Mouse (Mus musculus) lung, postnatal 0 days (tissue): ENCODE measurements around the gene Col12a1. TPM values are rescaled to one million over a fixed set of nuclear protein-coding genes. Genes with fewer than 3 reads are reported as not detected.

Experiments used
- ATAC-seq: fragments of 200-750 bp; cut with Nextera tagmentation; 2 replicates; pipeline ENCODE4 v1.8.0; 2017; ENCODE audit warnings: moderate library complexity
- DNase-seq: peaks from one replicate; pipeline ENCODE4 v3.0.0-alpha.2; 2016; ENCODE audit warnings: low spot score
- H3K27ac ChIP-seq: fragments of 300-500 bp; sonication (generic); 2 replicates; pipeline ENCODE4 v1.5.1; 2014; ENCODE audit warnings: antibody characterized with exemption, mild to moderate bottlenecking, low read length, mixed read lengths
- H3K27me3 ChIP-seq: fragments of 300-500 bp; sonication (generic); replicated peaks from 2 replicates; pipeline ENCODE4 v1.6.1; 2014; ENCODE audit warnings: low read length, mixed read lengths; ENCODE audit not compliant: insufficient read depth
- H3K36me3 ChIP-seq: fragments of 300-500 bp; sonication (generic); 2 replicates; pipeline ENCODE4 v1.6.1; 2014; ENCODE audit warnings: low read length, mixed read lengths; ENCODE audit not compliant: insufficient read depth
- H3K4me1 ChIP-seq: fragments of 300-500 bp; sonication (generic); 2 replicates; pipeline ENCODE4 v1.6.1; 2014; ENCODE audit warnings: antibody characterized with exemption, low read depth, low read length, mixed read lengths; ENCODE audit not compliant: insufficient read depth
- H3K4me2 ChIP-seq: fragments of 300-500 bp; sonication (generic); replicated peaks from 2 replicates; pipeline ENCODE4 v1.6.1; 2014; ENCODE audit warnings: low read depth, mild to moderate bottlenecking, low read length, moderate library complexity, mixed read lengths
- H3K4me3 ChIP-seq: fragments of 300-500 bp; sonication (generic); 2 replicates; pipeline ENCODE4 v1.5.1; 2014; ENCODE audit warnings: low read depth, low read length
- H3K9ac ChIP-seq: fragments of 300-500 bp; sonication (generic); replicated peaks from 2 replicates; pipeline ENCODE4 v1.6.1; 2014; ENCODE audit warnings: low read depth, mild to moderate bottlenecking
- H3K9me3 ChIP-seq: fragments of 300-500 bp; sonication (generic); 2 replicates; pipeline ENCODE4 v1.6.1; 2016; ENCODE audit warnings: low read length, mixed read lengths
- CTCF ChIP-seq: IDR thresholded peaks from 2 replicates; pipeline ENCODE4 v1.5.1; 2016; ENCODE audit warnings: antibody characterized with exemption, mild to moderate bottlenecking
- EP300 ChIP-seq: IDR thresholded peaks from 2 replicates; pipeline ENCODE4 v1.6.1; 2016; ENCODE audit warnings: antibody characterized with exemption, mild to moderate bottlenecking, control low read depth
- WGBS: fragments of 180-500 bp; shearing (Covaris S2); extraction: QIAGEN DNeasy Blood & Tissue Kit; methylation state at CpG from one replicate; pipeline ENCODE4 v1.1.7; 2014; 5-methylcytosine and 5-hydroxymethylcytosine counted together
- polyA plus RNA-seq: library from polyadenylated mRNA; unstranded; fragments of >200 nt; fragmentation: Nextera tagmentation; extraction: Ambion mirVana; gene quantifications from 2 replicates; pipeline ENCODE4 v1.2.1, GENCODE M21; 2015

The Col12a1 gene
- 11.5 and 13.3 TPM in 2 replicates for polyA plus RNA-seq

DNA sequence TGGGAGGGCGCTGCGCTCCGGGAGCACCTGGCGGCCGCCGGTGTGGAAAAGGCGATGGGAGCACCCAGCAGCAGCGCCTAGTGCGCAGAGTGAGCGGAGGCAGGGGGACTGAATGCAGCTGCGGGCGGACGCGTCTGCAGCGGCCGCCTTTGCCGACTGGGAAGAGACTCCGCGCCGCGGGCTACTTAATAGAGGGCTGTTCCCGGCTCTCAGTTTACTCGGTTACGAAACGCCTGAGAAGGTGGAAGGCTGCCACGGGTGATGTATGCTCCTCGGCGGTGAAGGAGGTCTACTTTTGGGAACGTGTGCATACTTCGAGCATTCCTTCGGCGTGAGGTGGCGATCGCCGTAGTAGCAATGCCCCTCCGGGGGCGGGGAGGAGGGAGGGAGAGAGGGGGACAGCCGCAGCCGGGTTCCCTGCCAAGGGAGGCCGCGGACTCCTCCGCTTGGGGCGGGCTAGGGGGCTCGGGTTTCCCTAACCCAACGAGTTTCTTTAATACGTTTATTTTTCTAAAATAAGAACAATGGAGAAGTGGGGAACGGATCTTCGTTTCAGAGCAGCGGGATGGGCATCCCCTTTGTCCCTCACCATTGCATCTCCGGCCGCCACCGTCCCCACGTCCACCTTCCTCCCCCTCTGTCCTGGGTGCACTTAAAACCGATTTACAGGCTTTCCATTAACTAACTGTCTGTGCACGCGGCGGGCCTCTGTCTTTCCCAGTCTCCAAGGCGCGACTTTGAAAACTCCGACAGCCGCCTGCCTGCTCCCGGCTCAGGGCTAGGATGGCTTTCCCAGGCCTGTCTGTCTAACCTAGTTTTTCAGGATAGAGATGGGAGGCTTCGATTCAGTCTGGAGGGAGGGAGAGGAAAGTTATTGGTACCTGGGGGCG lies at the start of gene Col12a1:
Gene Col12a1, minus strand, starts transcription at position 351 of the 890 bp plus-strand sequence.
- DNase-seq: peak; percentile 93
- Histone ChIP-seq H3K9ac (peak within 1 kb of the TSS; percentile 41; the same call in 1 of the 2 replicates), H3K4me2 (peak within 1 kb of the TSS; percentile 93), H3K27ac (no peak within 1 kb of the TSS), H3K4me3 (peak within 1 kb of the TSS; percentile 45), H3K36me3 (no peaks in the 10 kb centered on the region), H3K4me1 (peaks cover 19% of the 10 kb centered on the region), H3K27me3 (peaks cover 7% of the 10 kb centered on the region), H3K9me3 (no peaks in the 10 kb centered on the region)
- under 1% methylated on average over 57 of the region's 64 CpGs for WGBS
- peak; percentile 82 for ATAC-seq
- peak; percentile 29; the same call in 1 of the 2 replicates for TF ChIP-seq EP300
- no peak; the same call in none of the 2 replicates for TF ChIP-seq CTCF

DNA sequence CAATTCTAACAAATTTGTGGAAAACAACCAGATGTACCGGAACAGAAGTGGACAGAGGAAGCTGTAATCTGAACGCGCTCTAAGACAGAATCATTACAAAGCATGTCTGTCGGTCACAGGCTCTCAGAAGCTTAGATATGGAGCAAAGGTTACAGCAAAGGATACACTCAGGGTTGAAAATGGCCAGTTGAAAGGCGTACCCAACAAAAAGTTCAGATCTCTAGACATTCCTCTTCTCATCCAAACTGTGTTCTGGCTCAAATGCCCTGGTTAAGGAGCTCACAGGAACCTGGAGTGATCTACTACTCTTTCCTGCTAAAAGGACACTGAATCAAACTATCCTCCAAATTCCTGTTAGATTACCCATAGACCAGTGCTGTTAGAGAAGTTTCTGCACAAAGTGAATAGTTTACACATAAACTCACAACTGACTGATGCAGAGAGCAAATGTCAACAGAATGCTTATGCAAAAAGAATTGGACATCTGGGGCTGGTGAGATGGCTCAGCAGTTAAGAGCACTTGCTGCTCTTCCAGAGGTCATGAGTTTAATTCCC lies 48.4 kb upstream of the Col12a1 start:
- Histone ChIP-seq H3K4me2 (no peak overlapping the region), H3K4me1 (0 out of 2 replicates have a peak, but pooled peaks cover 7% of the 10 kb centered on the region), H3K27ac (no peak overlapping the region), H3K27me3 (no peaks in the 10 kb centered on the region), H3K9ac (no peak overlapping the region), H3K9me3 (no peaks in the 10 kb centered on the region), H3K4me3 (no peak overlapping the region), H3K36me3 (0 out of 2 replicates have a peak, but pooled peaks cover 5% of the 10 kb centered on the region)
- 83% methylated on average over 5 of the region's 5 CpGs for WGBS
- DNase-seq: no peak
- TF ChIP-seq CTCF: no peak
- no peak for TF ChIP-seq EP300
- ATAC-seq: no peak

GRCm38 (mm10) chr9:79765329-79765728 lies 46.7 kb upstream of the Col12a1 start:
- 49% methylated on average over 4 of the region's 4 CpGs for WGBS
- H3K4me1 ChIP-seq: peaks cover 9% of the 10 kb centered on the region; the same call in 1 of the 2 replicates
- no peak overlapping the region for H3K4me3 ChIP-seq
- no peak overlapping the region for H3K4me2 ChIP-seq
- no peaks in the 10 kb centered on the region for H3K27me3 ChIP-seq
- no peak overlapping the region for H3K9ac ChIP-seq
- peak overlapping the region; percentile 66 for H3K27ac ChIP-seq
- no peak for TF ChIP-seq CTCF
- TF ChIP-seq EP300: peak; percentile 66
- ATAC-seq (peak; percentile 80), DNase-seq (peak; percentile 85)
- H3K9me3 ChIP-seq: no peaks in the 10 kb centered on the region
- 0 out of 2 replicates have a peak, but pooled peaks cover under 1% of the 10 kb centered on the region for H3K36me3 ChIP-seq

DNA sequence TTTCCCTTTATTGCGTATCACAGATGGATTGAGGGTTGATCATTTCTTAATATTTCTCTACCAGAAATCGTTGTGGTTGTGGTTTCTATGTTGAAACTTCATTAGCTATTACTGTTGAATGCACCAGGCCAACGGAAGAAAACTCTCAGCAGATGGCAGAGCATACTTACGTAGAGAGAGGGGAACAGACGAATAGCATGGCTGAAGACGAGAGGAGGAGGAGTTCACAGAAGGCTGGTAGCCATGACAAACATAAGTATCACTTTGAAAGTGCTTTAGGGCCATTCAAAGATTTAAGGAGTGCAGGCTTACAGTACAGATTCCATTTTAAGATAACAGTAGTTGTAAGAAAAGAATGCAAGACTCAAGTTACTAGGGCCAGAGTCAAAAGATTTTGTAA lies 43.9 kb upstream of the Col12a1 start:
- no peak overlapping the region for H3K9ac ChIP-seq
- peak; percentile 92 for DNase-seq
- no peaks in the 10 kb centered on the region for H3K9me3 ChIP-seq
- peak; percentile 77 for TF ChIP-seq EP300
- peak; percentile 23; the same call in 1 of the 2 replicates for TF ChIP-seq CTCF
- peak; percentile 69 for ATAC-seq
- no peaks in the 10 kb centered on the region for H3K36me3 ChIP-seq
- no peak overlapping the region for H3K4me3 ChIP-seq
- H3K27me3 ChIP-seq: no peaks in the 10 kb centered on the region
- H3K4me2 ChIP-seq: no peak overlapping the region
- peaks cover 17% of the 10 kb centered on the region; the same call in 1 of the 2 replicates for H3K4me1 ChIP-seq
- H3K27ac ChIP-seq: no peak overlapping the region
- WGBS: 51% methylated on average over 6 of the region's 6 CpGs

GRCm38 (mm10) chr9:79760076-79760475 lies 41.4 kb upstream of the Col12a1 start:
- WGBS: 3% methylated on average over 14 of the region's 14 CpGs
- Histone ChIP-seq H3K4me3 (peak overlapping the region; percentile 88), H3K9me3 (no peaks in the 10 kb centered on the region), H3K36me3 (0 out of 2 replicates have a peak, but pooled peaks cover 3% of the 10 kb centered on the region), H3K4me2 (peak overlapping the region; percentile 79), H3K27ac (peak overlapping the region; percentile 83), H3K27me3 (no peaks in the 10 kb centered on the region), H3K4me1 (peaks cover 13% of the 10 kb centered on the region; the same call in 1 of the 2 replicates), H3K9ac (peak overlapping the region; percentile 65)
- DNase-seq: no peak
- peak; percentile 4 for ATAC-seq
- TF ChIP-seq CTCF: no peak
- no peak for TF ChIP-seq EP300

DNA sequence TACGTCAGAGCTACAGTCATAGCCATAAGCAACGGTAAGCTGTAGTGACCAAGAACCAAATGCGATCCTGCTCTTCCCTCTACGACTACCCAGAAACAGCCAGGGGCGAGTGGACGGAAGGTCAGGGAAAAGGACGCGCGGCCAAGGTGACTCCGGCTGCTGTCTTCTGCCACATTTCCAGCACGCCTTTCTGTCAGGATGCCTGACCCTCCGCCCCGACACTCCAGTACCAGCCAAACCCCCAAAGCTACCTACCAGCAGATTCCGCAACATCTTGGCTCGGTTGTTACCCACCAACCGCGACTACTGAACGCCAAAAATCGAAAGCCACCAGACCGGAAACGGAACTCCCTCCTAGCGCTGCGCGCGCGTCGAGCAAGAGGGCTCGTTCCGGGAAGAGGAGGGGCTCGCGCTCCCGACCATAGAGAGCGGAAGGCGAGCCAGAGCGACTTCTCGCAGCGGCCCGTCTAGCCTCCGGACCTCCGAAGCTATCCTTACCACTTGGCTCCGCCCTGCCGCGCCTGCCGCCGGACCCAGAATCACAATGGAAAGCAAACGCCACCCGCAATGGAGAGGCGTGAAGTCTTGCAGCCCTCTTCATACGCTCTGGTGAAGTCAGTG lies 40.9 kb upstream of the Col12a1 start, which contains the start of gene Cox7a2:
Gene Cox7a2, minus strand, starts transcription at position 494 of the 621 bp plus-strand sequence.
- Histone ChIP-seq H3K27me3 (no peaks in the 10 kb centered on the region), H3K4me3 (peak within 1 kb of the TSS; percentile 88), H3K4me2 (peak within 1 kb of the TSS; percentile 79), H3K9me3 (no peaks in the 10 kb centered on the region), H3K36me3 (0 out of 2 replicates have a peak, but pooled peaks cover 3% of the 10 kb centered on the region), H3K9ac (peak within 1 kb of the TSS; percentile 81), H3K27ac (peak within 1 kb of the TSS; percentile 83), H3K4me1 (peaks cover 10% of the 10 kb centered on the region; the same call in 1 of the 2 replicates)
- peak; percentile 98 for ATAC-seq
- no peak for TF ChIP-seq EP300
- no peak; the same call in 1 of the 2 replicates for TF ChIP-seq CTCF
- WGBS: under 1% methylated on average over 49 of the region's 49 CpGs
- DNase-seq: peak; percentile 99
